Mouse (Mus musculus) heart, embryonic 14.5 days (tissue): Measurements from ENCODE around the gene Cbx5. TPM values are rescaled to one million over a fixed set of nuclear protein-coding genes. Genes with fewer than 3 reads are reported as not detected.
A peak's percentile ranks its signal among the peaks of the same experiment; 100 is the strongest.

Source experiments
- ATAC-seq: fragments of 200-750 bp; cut with Nextera tagmentation; 2 replicates; pipeline ENCODE4 v1.8.0; 2017; ENCODE audit warnings: low read depth, moderate TSS enrichment; ENCODE audit not compliant: insufficient number of reproducible peaks, insufficient read depth, low FRiP score
- H3K27ac ChIP-seq, 2 experiments: fragments of 200-500 bp in 1 of 2; fragments of 300-500 bp in 1 of 2; sonication (generic) in 1 of 2; replicated peaks in 1 of 2; 2 replicates each; pipeline ENCODE4 v1.5.1; 2012 to 2014; ENCODE audit warnings: low read depth in 2 of 2, low read length in 2 of 2, control low read depth in 1 of 2, mild to moderate bottlenecking in 1 of 2, mixed read lengths in 1 of 2; ENCODE audit not compliant: control insufficient read depth in 1 of 2, insufficient read depth in 1 of 2
- H3K27me3 ChIP-seq: fragments of 300-500 bp; sonication (generic); 2 replicates; pipeline ENCODE4 v1.6.1; 2014; ENCODE audit warnings: mild to moderate bottlenecking, low read length, control low read depth; ENCODE audit not compliant: control insufficient read depth, insufficient read depth
- H3K36me3 ChIP-seq: fragments of 300-500 bp; sonication (generic); 2 replicates; pipeline ENCODE4 v1.6.1; 2014; ENCODE audit warnings: mild to moderate bottlenecking, control low read depth, low read length, mixed read lengths; ENCODE audit not compliant: control insufficient read depth, insufficient read depth
- H3K4me1 ChIP-seq, 2 experiments: fragments of 200-500 bp in 1 of 2; fragments of 300-500 bp in 1 of 2; sonication (generic) in 1 of 2; 2 replicates each; pipeline ENCODE4 v1.6.1; 2012 to 2014; ENCODE audit warnings: low read length in 2 of 2, control low read depth in 1 of 2, mixed read lengths in 1 of 2; ENCODE audit not compliant: control insufficient read depth in 2 of 2, insufficient read depth in 2 of 2
- H3K4me2 ChIP-seq: fragments of 300-500 bp; sonication (generic); 2 replicates; pipeline ENCODE4 v1.6.1; 2014; ENCODE audit warnings: mild to moderate bottlenecking, low read length
- H3K4me3 ChIP-seq, 2 experiments: fragments of 200-500 bp in 1 of 2; fragments of 300-500 bp in 1 of 2; sonication (generic) in 1 of 2; 2 replicates each; pipeline ENCODE4 v1.5.1; 2012 to 2014; ENCODE audit warnings: low read length in 2 of 2, mild to moderate bottlenecking in 2 of 2, control low read depth in 1 of 2, low read depth in 1 of 2, moderate library complexity in 1 of 2; ENCODE audit not compliant: control insufficient read depth in 1 of 2, insufficient read depth in 1 of 2
- H3K9ac ChIP-seq: fragments of 300-500 bp; sonication (generic); 2 replicates; pipeline ENCODE4 v1.6.1; 2014; ENCODE audit warnings: mild to moderate bottlenecking, low read length
- H3K9me3 ChIP-seq: fragments of 300-500 bp; sonication (generic); 2 replicates; pipeline ENCODE4 v1.6.1; 2016; ENCODE audit warnings: low read length, control low read depth; ENCODE audit not compliant: control insufficient read depth
- WGBS: fragments of 180-500 bp; shearing (Covaris S2); extraction: QIAGEN DNeasy Blood & Tissue Kit; methylation state at CpG from one replicate; pipeline ENCODE4 v1.1.7; 2014; 5-methylcytosine and 5-hydroxymethylcytosine counted together
- polyA plus RNA-seq: library from polyadenylated mRNA; unstranded; fragments of >200 nt; fragmentation: Nextera tagmentation; extraction: Ambion mirVana; gene quantifications from 2 replicates; pipeline ENCODE4 v1.2.1, GENCODE M21; 2014

Gene Cbx5
- polyA plus RNA-seq, 1 experiment from 2014 or later = 105 TPM

DNA sequence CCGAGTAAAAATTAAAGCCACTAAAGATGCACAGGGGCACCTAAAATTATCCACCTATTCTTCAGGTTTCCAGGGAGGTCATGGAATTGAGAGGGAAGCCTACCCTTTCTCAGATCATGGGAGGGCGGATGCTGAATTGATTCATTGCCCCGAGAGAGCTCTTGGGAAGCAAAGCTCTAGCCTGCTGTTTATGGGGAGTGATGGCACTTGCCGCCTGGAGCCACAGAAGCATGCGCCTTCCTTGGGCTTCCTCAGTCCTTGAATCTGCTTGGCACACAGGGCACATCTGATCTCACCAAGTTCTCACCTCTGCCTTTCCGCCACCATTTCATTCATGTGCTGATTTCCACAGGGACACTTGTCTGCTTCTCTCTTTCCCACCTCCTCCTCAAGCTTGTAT, 51.8 kb downstream of the Cbx5 start:
- ATAC-seq = no peak
- Histone ChIP-seq H3K9ac (no peak overlapping the region), H3K4me2 (no peak overlapping the region), H3K4me1 (peaks cover 9 to 11% of the 10 kb centered on the region in 2 experiments), H3K4me3 (no peak overlapping the region), H3K9me3 (no peaks in the 10 kb centered on the region), H3K36me3 (peaks cover 28% of the 10 kb centered on the region), H3K27me3 (0 out of 2 replicates have a peak, but pooled peaks cover 3% of the 10 kb centered on the region), H3K27ac (no peak overlapping the region)
- 65% methylated on average over 6 of the region's 6 CpGs for WGBS

DNA sequence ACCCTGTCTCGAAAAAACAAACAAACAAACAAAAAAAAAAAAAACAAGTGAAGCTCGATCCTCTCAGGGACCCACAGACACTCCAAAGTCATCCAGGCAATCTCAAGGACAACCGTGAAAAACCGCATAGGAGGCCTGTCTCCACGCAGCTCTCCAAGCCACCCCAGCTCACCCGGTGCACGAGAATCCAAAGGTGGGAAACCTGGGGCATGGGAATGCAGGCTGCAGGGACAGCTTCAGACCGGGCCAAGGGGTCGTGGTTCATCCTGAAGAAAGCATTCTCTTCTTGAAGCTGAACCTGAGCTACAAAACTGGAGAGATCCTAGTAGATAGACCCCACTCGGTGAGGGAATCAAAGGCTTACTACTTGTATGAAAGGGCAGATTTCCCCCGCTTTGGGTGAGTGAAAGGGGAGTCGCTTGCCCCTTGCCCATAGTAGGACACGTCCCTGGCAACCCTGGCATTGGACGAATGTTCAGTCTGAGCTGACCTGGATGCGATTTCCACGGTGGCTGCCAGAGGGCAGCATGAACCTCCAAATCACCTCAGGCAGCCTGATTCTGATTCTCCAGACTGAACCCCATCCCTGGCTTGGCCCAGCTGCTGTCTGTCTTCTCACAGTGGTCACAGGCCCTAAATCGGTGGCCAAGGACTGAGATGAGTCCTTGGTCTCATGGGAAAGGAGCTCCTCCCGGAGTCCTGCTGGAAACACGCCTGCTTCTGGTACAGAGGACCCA, 54.0 kb downstream of the Cbx5 start:
- ATAC-seq = no peak
- Histone ChIP-seq H3K9me3 (no peaks in the 10 kb centered on the region), H3K9ac (0 out of 2 replicates have a peak overlapping the region, but pooled peaks have one; percentile 35), H3K4me1 (peaks cover 11 to 14% of the 10 kb centered on the region in 2 experiments), H3K36me3 (peaks cover 7% of the 10 kb centered on the region), H3K27ac (no peak overlapping the region), H3K4me2 (no peak overlapping the region), H3K27me3 (peaks cover 15% of the 10 kb centered on the region), H3K4me3 (no peak overlapping the region)
- 47% methylated on average over 19 of the region's 19 CpGs for WGBS

DNA sequence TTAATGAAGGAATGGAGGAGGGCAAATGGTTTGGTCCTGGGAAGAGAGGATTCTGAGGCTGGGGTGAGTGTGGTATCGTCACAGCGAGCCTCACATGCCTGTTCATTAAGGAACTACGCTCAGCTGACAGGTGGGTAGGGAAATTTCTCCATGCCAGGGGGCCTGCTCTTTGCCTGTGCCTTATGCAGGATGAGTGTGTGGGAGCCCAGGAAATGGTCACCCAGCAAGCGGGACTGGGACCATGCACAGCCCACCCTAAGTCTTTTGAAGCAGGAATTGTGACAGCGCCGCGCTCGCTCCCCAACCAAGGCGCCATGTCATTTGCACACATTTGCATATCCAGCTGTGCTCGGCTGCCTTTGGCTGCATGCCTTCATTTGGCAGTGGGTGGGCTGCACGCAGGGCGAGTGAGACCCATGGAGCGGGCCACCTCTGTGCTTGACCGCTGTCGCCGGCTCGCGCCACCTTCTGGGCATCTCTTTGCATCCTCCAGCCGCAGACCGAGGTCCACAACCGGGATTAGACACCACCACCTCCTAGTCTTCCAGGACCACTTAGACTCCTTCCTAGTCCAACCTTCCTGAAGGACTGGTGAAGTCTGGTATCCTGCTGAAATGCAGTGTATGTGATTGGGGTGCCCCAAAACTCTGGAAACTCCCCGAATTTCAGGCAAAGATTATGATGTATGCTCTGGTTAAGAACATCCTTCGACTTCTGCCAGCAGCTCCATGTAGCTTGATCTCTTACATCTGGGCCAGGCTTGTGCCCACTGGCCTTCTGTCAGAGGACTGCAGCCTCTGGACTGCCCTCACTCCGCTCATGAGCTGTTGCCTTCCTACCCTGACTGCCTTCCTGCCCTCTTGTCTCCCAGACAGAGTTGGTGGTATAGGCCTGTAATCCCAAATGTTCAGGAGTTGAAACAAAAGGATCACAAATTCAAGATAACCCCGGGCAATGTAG, 55.7 kb downstream of the Cbx5 start:
- H3K4me2 ChIP-seq = peak overlapping the region; percentile 66
- peak overlapping the region; percentile 18; the same call in 1 of the 2 replicates for H3K9ac ChIP-seq
- 11% methylated on average over 25 of the region's 25 CpGs for whole genome bisulfite sequencing
- ATAC-seq = no peak
- no peak overlapping the region for H3K27ac ChIP-seq
- H3K4me1 ChIP-seq = peaks cover 11 to 14% of the 10 kb centered on the region in 2 experiments
- H3K9me3 ChIP-seq = no peaks in the 10 kb centered on the region
- no peaks in the 10 kb centered on the region for H3K36me3 ChIP-seq
- H3K27me3 ChIP-seq = peaks cover 32% of the 10 kb centered on the region
- peak overlapping the region; percentile 23 to 40 for H3K4me3 ChIP-seq

DNA sequence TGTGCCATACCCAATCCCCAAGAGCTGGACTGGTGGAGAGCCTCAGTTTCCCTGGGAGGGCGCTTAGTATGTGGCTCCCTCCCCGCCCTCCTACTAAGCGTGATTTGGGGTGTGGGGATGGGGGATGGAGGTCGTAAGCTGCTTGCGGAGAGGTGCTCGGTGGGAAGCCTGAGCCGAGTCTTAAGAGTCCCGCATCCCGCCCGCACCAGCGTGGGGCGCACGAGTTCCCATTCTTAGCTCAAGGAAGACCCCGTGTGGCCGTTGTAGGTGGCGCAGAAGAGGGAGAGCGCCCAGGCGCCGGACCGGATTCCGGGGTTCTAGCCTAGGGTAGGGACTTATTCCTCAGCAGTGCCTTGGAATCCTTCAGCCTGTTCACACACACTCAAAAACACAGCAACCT, 56.5 kb downstream of the Cbx5 start:
- ATAC-seq = no peak
- no peaks in the 10 kb centered on the region for H3K9me3 ChIP-seq
- under 1% methylated on average over 21 of the region's 21 CpGs for WGBS
- peaks cover 40% of the 10 kb centered on the region for H3K27me3 ChIP-seq
- H3K4me1 ChIP-seq = peaks cover 11 to 14% of the 10 kb centered on the region in 2 experiments
- peak overlapping the region; percentile 66 for H3K4me2 ChIP-seq
- H3K4me3 ChIP-seq = peak overlapping the region; percentile 20 to 40
- no peak overlapping the region; the same call in none of the 2 replicates for H3K9ac ChIP-seq
- no peaks in the 10 kb centered on the region for H3K36me3 ChIP-seq
- no peak overlapping the region for H3K27ac ChIP-seq

DNA sequence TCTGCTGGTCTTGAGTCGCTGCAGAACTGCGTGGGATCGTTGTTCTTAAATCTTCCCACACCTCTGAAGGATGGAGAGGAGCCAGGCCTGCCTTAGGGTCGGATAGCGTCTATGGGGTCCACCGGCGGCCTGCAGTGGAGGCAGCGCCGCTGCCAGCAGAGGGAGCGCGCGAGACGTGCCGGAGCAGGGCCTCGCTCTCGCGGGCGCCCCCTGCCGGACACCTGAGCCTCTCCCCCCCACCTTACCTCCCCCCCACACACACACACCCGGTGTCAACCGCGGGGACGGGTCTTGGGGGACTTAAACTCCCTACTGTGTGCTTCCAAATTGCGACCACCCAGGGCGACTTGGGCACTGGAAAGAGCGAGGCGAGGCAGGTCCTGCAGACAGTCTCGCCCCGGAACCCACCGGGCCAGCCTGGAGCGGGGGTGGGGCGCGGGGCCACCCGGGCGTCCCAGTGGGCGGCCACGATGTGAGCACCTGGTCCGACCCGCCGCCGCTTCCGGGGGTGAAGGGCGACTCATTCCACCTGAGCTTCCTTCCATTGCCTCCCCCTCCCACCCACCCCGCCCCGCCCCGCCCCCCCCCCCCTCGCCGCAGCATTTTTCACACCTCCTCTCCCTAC, 57.3 kb downstream of the Cbx5 start:
- peaks cover 45% of the 10 kb centered on the region for H3K27me3 ChIP-seq
- peak overlapping the region; percentile 36 to 40 for H3K4me3 ChIP-seq
- H3K27ac ChIP-seq = no peak overlapping the region
- H3K9me3 ChIP-seq = no peaks in the 10 kb centered on the region
- ATAC-seq = peak; percentile 41
- H3K4me1 ChIP-seq = peaks cover 14 to 17% of the 10 kb centered on the region in 2 experiments
- H3K36me3 ChIP-seq = no peaks in the 10 kb centered on the region
- peak overlapping the region; percentile 66 for H3K4me2 ChIP-seq
- 0 out of 2 replicates have a peak overlapping the region, but pooled peaks have one; percentile 31 for H3K9ac ChIP-seq
- 1% methylated on average over 43 of the region's 48 CpGs for WGBS

DNA sequence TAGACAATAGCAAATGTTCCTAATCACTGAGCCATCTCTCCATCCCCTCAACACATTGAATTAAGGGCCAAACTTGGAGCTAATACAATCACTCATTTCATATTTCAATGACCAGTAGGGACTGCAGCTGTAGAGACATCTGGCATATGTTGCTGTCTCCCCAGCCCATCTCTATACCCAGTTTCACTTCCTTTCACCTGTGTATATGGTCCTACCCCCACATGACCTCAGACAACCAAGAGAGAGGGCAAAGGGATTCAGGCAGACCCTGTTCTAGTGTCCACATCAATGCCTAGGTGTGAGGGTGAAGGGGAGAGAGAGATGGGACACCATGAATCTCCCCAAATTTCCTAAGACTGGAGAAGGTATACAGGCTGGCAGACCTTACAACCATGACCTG, 59.2 kb downstream of the Cbx5 start:
- peaks cover 60% of the 10 kb centered on the region for H3K27me3 ChIP-seq
- no peak overlapping the region for H3K27ac ChIP-seq
- no peak overlapping the region for H3K4me3 ChIP-seq
- no peak overlapping the region for H3K4me2 ChIP-seq
- ATAC-seq = no peak
- H3K36me3 ChIP-seq = no peaks in the 10 kb centered on the region
- H3K4me1 ChIP-seq = peaks cover 14 to 17% of the 10 kb centered on the region in 2 experiments
- no peak overlapping the region for H3K9ac ChIP-seq
- H3K9me3 ChIP-seq = no peaks in the 10 kb centered on the region

DNA sequence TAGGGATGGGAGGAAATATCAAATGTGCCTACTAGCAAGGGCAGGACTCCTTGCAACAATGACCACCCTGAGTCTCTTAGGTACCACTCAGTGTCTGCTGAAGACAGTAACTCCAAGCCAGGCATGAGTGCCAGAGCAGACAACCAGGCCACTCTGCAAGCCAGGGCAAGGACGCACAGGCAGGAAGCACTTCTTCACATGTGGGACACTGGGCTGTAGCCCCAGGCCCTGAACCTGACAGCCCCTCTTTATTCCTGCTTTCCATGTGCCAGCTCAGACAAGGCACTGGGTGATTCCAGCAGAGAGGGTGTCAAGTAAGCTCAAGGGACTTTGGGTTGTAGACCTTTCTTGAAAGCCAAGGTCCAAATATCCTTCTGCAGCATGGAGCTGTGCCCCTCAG, 60.8 kb downstream of the Cbx5 start:
- H3K9me3 ChIP-seq = no peaks in the 10 kb centered on the region
- H3K4me1 ChIP-seq = peaks cover 13 to 15% of the 10 kb centered on the region in 2 experiments
- no peak overlapping the region for H3K27ac ChIP-seq
- no peaks in the 10 kb centered on the region for H3K36me3 ChIP-seq
- 57% methylated on average over 1 of the region's 1 CpGs for WGBS
- no peak overlapping the region for H3K9ac ChIP-seq
- H3K27me3 ChIP-seq = peaks cover 73% of the 10 kb centered on the region
- no peak overlapping the region for H3K4me2 ChIP-seq
- no peak for ATAC-seq
- no peak overlapping the region for H3K4me3 ChIP-seq
